Mouse (Mus musculus) limb, embryonic 12.5 days (tissue): ENCODE measurements around the gene Pla2g4e. TPM values are rescaled to one million over a fixed set of nuclear protein-coding genes. Genes with fewer than 3 reads are reported as not detected.

Experiments used
- ATAC-seq: fragments of 200-750 bp; cut with Nextera tagmentation; 2 replicates; pipeline ENCODE4 v1.8.0; 2017; ENCODE audit warnings: low read depth, moderate TSS enrichment; ENCODE audit not compliant: insufficient number of reproducible peaks, insufficient read depth, low FRiP score, low TSS enrichment
- H3K27ac ChIP-seq: fragments of 300-500 bp; sonication (generic); 2 replicates; pipeline ENCODE4 v1.5.1; 2016; ENCODE audit warnings: mild to moderate bottlenecking, moderate library complexity
- H3K27me3 ChIP-seq: fragments of 300-500 bp; sonication (generic); 2 replicates; pipeline ENCODE4 v1.6.1; 2016; ENCODE audit warnings: mild to moderate bottlenecking, moderate library complexity
- H3K36me3 ChIP-seq: fragments of 300-500 bp; sonication (generic); 2 replicates; pipeline ENCODE4 v1.6.1; 2016; ENCODE audit warnings: mild to moderate bottlenecking, moderate library complexity
- H3K4me1 ChIP-seq: fragments of 300-500 bp; sonication (generic); replicated peaks from 2 replicates; pipeline ENCODE4 v1.6.1; 2016
- H3K4me2 ChIP-seq: fragments of 300-500 bp; sonication (generic); 2 replicates; pipeline ENCODE4 v1.6.1; 2016; ENCODE audit warnings: mild to moderate bottlenecking, moderate library complexity
- H3K4me3 ChIP-seq: fragments of 300-500 bp; sonication (generic); replicated peaks from 2 replicates; pipeline ENCODE4 v1.5.1; 2016; ENCODE audit warnings: mild to moderate bottlenecking
- H3K9ac ChIP-seq: fragments of 300-500 bp; sonication (generic); replicated peaks from 2 replicates; pipeline ENCODE4 v1.6.1; 2016; ENCODE audit warnings: mild to moderate bottlenecking, moderate library complexity
- H3K9me3 ChIP-seq: fragments of 300-500 bp; sonication (generic); 2 replicates; pipeline ENCODE4 v1.6.1; 2016; ENCODE audit warnings: mild to moderate bottlenecking, moderate library complexity
- WGBS: fragments of 180-500 bp; shearing (Covaris S2); methylation state at CpG from one replicate; pipeline ENCODE4 v1.1.7; 2016; 5-methylcytosine and 5-hydroxymethylcytosine counted together
- polyA plus RNA-seq: library from polyadenylated mRNA; unstranded; fragments of >200 nt; fragmentation: Nextera tagmentation; extraction: Ambion mirVana; gene quantifications from 2 replicates; pipeline ENCODE4 v1.2.1, GENCODE M21; 2016

Gene Pla2g4e
- polyA plus RNA-seq, 1 experiment from 2014 or later = 0.06 TPM

DNA sequence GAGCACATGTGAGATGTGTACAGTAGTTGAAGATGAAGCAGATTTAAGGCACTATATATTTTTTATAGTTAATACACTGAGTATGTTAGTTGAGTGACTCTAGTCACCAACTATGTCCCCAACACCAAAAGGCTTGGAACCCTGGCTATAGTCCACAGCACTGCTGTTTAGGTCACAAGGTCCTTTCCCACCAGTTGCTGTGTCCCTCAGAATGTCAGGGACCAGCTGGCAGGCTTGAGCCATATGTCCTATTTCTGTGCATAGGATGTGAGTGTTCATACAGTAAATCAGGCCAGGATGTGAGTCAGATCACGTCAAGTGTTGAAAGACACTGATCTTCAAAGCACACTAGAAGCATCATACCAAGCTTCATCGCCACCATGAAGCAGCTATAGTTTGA, 120.2 kb downstream of the Pla2g4e start:
- WGBS = 88% methylated on average over 2 of the region's 2 CpGs
- ATAC-seq = no peak
- no peak overlapping the region for H3K27ac ChIP-seq

DNA sequence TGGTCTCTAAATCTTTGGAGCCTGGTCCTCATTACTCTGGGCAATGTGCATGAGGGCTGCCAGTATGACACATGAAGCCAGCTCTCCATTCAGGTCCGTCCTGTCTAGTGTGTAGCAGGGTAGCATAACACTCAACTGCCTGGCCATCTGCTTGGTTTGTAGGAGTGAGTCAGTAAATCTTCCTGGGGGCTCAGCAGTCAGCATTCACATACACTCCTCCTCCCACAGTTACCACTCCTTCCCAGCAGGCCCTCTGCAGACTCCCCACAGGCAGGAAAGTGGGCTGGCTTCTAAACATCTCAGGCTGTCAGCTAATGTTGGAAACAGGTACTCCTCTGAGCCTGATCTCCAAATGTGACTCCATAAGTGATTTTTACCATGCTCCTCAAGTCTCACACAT, 121.0 kb downstream of the Pla2g4e start:
- H3K4me1 ChIP-seq = peaks cover 28% of the 10 kb centered on the region
- H3K4me3 ChIP-seq = no peak overlapping the region
- no peaks in the 10 kb centered on the region for H3K36me3 ChIP-seq
- no peak overlapping the region for H3K4me2 ChIP-seq
- 6% methylated on average over 1 of the region's 1 CpGs for WGBS
- peak; percentile 68; the same call in 1 of the 2 replicates for ATAC-seq
- H3K9ac ChIP-seq = no peak overlapping the region
- 0 out of 2 replicates have a peak overlapping the region, but pooled peaks have one; percentile 19 for H3K27ac ChIP-seq
- H3K27me3 ChIP-seq = no peaks in the 10 kb centered on the region
- H3K9me3 ChIP-seq = no peaks in the 10 kb centered on the region

More for the DNA sequence above, 120.2 kb downstream of the Pla2g4e start:
- Histone ChIP-seq H3K36me3 (no peaks in the 10 kb centered on the region), H3K4me1 (peaks cover 28% of the 10 kb centered on the region), H3K4me2 (no peak overlapping the region), H3K9me3 (no peaks in the 10 kb centered on the region), H3K27me3 (no peaks in the 10 kb centered on the region), H3K9ac (no peak overlapping the region), H3K4me3 (no peak overlapping the region)

DNA sequence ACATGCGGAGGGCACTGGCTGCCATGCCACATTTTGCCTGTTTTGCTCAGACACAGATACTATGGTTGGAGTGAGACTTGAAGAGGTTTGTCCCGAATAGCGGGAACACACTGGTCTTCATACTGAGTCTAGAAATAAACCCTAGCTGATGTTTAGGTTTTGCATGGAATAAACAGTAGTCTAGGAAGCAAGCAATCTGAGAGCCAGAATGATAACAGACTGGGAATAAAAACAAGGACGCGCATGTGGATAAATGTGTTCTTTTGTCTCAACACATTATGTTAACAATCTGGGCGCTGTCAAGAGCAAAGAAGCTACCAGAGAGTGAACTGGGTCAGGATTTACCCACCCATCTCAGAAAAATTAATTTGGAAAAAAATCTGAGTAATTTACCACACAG, 122.2 kb downstream of the Pla2g4e start:
- Histone ChIP-seq H3K36me3 (no peaks in the 10 kb centered on the region), H3K4me1 (peaks cover 19% of the 10 kb centered on the region), H3K4me2 (no peak overlapping the region), H3K9me3 (no peaks in the 10 kb centered on the region), H3K27ac (no peak overlapping the region), H3K4me3 (no peak overlapping the region), H3K27me3 (no peaks in the 10 kb centered on the region), H3K9ac (no peak overlapping the region)
- 94% methylated on average over 6 of the region's 6 CpGs for WGBS
- ATAC-seq = no peak

GRCm38 (mm10) chr2:120117346-120117745, 127.8 kb downstream of the Pla2g4e start:
- no peaks in the 10 kb centered on the region for H3K36me3 ChIP-seq
- no peak overlapping the region for H3K4me2 ChIP-seq
- H3K27ac ChIP-seq = no peak overlapping the region
- peaks cover 5% of the 10 kb centered on the region for H3K4me1 ChIP-seq
- ATAC-seq = no peak
- H3K9ac ChIP-seq = no peak overlapping the region
- H3K4me3 ChIP-seq = no peak overlapping the region
- 93% methylated on average over 6 of the region's 6 CpGs for WGBS
- no peaks in the 10 kb centered on the region for H3K27me3 ChIP-seq
- no peaks in the 10 kb centered on the region for H3K9me3 ChIP-seq

Other genes starting within 250 kb of the Pla2g4e start
- 21.1 and 24.3 TPM in 2 replicates for gene Jmjd7, start 217.9 kb downstream of the Pla2g4e start, polyA plus RNA-seq
- 4.6 and 5.0 TPM in 2 replicates for gene Gm28042, start 217.8 kb downstream of the Pla2g4e start, polyA plus RNA-seq
- gene Pla2g4b, start 211.9 kb downstream of the Pla2g4e start, polyA plus RNA-seq = 3.7 and 3.8 TPM in 2 replicates
- 27.9 and 28.2 TPM in 2 replicates for gene Ehd4, start 90.7 kb downstream of the Pla2g4e start, polyA plus RNA-seq
- gene Pla2g4d, start 43.9 kb upstream of the Pla2g4e start, polyA plus RNA-seq = 0.14 and 0.18 TPM in 2 replicates
- 0.15 and 0.23 TPM in 2 replicates for gene Pla2g4f, start 68.8 kb upstream of the Pla2g4e start, polyA plus RNA-seq
- gene Vps39, start 107.8 kb upstream of the Pla2g4e start, polyA plus RNA-seq = 28.5 and 30.1 TPM in 2 replicates
- gene Ganc, start 158.6 kb upstream of the Pla2g4e start, polyA plus RNA-seq = 7.2 and 8.4 TPM in 2 replicates
- gene Tmem87a, start 158.8 kb upstream of the Pla2g4e start, polyA plus RNA-seq = 9.5 and 10.4 TPM in 2 replicates
- 1.9 and 2.7 TPM in 2 replicates for gene Capn3, start 210.7 kb upstream of the Pla2g4e start, polyA plus RNA-seq